Mouse (Mus musculus) CH12.LX (cell line): ENCODE data around the gene Gm11077.

Experiments used
- CTCF ChIP-seq, 2 experiments: IDR thresholded peaks in 1 of 2; conservative IDR thresholded peaks in 1 of 2; 2 replicates each; pipeline ENCODE4 v1.5.1; 2011 to 2012; ENCODE audit warnings: low read depth in 2 of 2, low read length in 2 of 2, improper control_type of control experiment in 1 of 2, inconsistent platforms in 1 of 2, mild to moderate bottlenecking in 1 of 2, moderate library complexity in 1 of 2
- ETS1 ChIP-seq: conservative IDR thresholded peaks from 2 replicates; pipeline ENCODE4 v1.6.1; 2012; ENCODE audit warnings: low read depth, mild to moderate bottlenecking, inconsistent platforms, low read length, improper control_type of control experiment, moderate library complexity
- MAFK ChIP-seq: IDR thresholded peaks from 2 replicates; pipeline ENCODE4 v1.6.1; 2011; ENCODE audit warnings: low read length, improper control_type of control experiment; ENCODE audit not compliant: insufficient replicate concordance
- POLR2A ChIP-seq: IDR thresholded peaks from 2 replicates; pipeline ENCODE4 v1.6.1; 2011; ENCODE audit warnings: low read depth, mild to moderate bottlenecking, improper control_type of control experiment, low read length
- ZNF384 ChIP-seq: IDR thresholded peaks from 2 replicates; pipeline ENCODE4 v1.6.1; 2012; ENCODE audit warnings: low read depth, low read length, improper control_type of control experiment, inconsistent platforms

DNA sequence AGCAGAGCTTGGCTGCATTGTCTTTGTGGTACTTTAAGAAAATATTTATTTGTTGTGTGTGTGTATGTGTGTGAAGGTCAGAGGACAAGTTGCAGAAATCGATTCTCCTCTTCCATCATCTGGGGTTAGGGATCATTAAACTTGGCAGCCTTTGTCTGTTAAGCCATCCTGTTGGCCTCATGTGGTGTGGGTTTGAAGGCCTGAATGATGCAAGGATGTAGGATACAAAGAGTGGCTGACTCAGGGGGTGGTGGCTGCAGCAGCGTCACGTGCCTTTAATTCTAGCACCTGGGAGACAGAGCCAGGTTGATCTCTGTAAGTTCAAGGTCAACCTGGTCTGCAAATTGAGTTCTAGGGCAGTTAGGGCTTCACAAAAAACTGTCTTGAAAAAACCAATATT is 16.5 kb downstream of the Gm11077 start:
- no peak for TF ChIP-seq ETS1
- TF ChIP-seq MAFK: no peak
- TF ChIP-seq POLR2A: no peak
- TF ChIP-seq CTCF (conservative IDR thresholded peaks at IDR 0.05 in 1 of 2, IDR thresholded peaks at IDR 0.05 in 1 of 2; ENCODE audit: low read depth in 2 of 2, low read length in 2 of 2): no peak
- TF ChIP-seq ZNF384: no peak
